Mouse (Mus musculus) layer of hippocampus, adult 9-11 months (tissue): ENCODE measurements around the gene Kremen1.

ENCODE experiments used
- DNase-seq: peaks from one replicate; pipeline ENCODE4 v3.0.0; 2022

Kremen1 gene

DNA sequence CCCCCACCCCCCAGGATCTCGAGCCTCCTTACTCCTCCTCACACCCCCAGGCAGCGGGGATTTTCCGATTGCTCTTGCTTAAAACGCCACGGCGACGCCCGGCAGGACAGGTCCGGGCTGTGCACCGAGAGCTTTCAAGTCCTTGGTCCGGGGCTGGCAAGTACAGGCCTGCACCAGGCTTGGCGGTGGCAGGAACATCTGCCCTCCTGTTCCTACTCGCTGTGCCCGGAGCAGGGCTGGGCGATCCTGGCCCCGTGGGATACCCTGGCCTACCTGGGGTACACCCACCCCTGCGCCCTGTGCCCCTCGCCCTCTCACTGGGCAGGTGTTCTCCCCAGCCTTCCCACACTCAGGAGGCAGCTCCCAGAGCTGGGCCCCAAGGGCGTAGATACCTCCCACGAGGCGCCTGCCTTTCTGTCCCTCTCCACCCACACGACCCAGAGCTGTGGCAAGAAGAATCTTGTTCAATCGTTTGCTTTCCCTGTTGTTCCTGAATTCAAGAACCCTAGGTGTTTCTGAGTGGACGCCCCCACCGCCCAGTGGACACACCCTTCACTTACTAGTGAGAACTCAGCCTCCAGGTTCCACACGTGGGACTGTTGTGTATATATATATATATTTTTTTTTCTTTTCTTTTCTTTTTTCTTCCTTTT lies 1.8 kb upstream of the Kremen1 start:
- DNase-seq: no peak

DNA sequence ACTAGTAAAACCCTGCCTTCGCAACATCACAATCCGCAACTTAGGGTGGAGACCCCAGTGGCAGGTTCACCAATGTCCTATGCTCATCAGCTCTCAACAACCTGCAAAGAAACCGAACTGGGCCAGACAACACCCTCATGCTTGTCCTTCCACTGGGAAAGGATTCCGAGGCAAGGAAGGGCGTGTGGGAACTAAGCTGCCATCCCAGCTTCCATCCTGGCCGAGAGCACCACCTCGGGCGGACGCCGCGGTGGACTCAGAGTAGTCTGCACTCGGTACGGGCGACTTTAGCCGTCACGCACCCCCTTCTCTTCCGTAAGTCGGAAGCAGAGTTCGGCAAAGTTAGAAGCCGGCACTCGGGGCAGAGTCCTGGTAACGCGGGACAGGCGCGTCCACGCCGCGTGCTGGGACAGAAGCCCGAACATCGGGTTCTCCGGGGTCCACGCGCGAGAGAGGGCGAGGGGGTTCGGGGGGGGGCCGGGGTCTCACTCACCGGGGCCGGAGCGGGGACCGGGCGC lies 357 bp downstream of the Kremen1 start:
- no peak for DNase-seq

DNA sequence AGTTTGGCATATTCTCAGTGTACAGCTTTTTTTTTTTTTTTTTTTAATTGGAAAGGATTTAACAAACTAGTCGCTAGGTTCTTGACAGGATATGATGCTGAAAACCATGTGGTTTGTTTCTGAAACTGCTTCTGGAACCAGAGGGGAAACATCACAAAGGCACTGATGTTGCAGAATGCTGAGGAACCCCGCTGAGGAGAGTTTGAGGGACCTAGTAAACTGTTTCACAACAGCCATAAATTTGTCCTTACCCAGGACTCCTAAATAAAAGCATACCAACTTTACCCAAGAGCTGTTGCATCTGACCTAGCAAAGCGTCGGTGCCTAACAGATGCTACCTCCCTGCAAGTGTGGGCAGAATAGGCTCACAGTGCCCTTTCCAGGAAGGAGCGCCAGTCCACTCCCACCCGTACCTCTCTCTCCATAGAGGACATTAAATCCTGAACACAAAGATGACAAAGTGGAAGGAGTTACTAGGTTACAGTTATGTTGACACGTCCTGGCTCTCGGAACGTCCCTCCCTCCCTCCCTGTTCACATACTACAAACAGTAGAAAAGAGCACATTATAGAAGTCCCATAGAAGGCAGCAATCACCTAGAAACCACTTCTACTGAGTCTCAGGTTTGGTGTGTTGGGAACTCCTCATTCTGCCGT lies 1.3 kb downstream of the Kremen1 start:
- DNase-seq: no peak

GRCm38 (mm10) chr11:5258036-5258435 lies 3.3 kb downstream of the Kremen1 start:
- no peak for DNase-seq

DNA sequence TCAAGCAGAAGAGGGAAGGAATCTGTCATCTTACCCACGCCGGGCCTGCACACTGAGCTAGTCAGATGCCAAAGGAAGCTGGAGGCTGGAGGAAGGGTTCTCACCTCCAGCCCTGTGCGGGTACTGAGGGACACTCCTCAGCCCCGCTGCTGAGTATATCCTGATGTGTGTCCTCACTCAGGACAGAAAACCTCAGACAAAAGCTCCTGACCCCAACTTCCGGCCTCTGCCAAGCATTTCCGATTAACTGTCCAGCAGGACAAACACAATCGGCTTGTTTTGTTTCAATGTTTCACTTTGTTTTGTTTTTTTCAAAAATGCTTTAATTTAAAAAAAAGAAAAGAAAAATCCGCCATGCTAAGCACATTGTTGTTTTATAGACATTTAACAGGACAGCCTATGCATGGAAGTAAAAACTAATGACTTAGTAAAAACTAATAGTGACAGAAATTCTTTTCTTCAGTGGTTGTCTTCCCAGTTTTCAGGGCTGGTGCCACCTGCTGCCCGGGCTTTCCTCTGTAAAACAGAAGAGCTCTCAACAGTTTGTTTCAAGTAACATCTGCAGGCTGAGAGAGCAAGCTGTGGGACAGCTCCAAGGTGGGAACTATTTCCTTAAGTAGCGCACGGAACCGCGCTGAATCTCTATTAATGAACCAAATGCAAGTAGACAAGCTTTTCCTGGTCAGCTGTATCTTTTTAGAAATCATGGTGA lies 4.1 kb downstream of the Kremen1 start:
- DNase-seq: no peak

DNA sequence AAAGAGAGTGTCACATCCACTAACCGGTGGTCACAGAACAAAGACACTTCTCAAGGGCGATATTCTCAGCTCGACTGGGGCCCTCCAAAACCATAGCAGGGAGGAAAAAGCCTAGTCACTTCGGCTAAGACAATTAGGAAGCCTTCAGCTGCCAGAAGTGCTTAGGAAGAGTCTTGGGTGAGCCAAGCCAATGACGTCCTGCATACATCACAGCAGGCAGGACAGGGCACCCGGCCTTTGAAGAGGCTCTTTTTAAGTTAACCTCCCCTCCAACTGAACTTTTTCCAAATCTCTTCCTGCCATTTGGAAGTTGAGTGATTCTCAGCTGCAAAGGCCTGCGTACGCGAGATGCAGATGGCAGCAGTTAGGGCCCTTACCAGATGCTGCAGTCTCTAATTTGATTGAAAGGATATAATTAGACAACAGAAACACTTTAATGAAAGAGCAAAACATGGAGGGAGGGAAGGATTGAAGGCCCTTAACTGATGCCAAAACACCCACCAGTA lies 5.8 kb downstream of the Kremen1 start:
- DNase-seq: peak; percentile 38

- DNase-seq: no peak
Measured at GRCm38 (mm10) chr11:5254016-5254415, 7.3 kb downstream of the Kremen1 start.

GRCm38 (mm10) chr11:5253528-5253927 lies 7.8 kb downstream of the Kremen1 start:
- no peak for DNase-seq

GRCm38 (mm10) chr11:5252727-5253126 lies 8.6 kb downstream of the Kremen1 start:
- no peak for DNase-seq

DNA sequence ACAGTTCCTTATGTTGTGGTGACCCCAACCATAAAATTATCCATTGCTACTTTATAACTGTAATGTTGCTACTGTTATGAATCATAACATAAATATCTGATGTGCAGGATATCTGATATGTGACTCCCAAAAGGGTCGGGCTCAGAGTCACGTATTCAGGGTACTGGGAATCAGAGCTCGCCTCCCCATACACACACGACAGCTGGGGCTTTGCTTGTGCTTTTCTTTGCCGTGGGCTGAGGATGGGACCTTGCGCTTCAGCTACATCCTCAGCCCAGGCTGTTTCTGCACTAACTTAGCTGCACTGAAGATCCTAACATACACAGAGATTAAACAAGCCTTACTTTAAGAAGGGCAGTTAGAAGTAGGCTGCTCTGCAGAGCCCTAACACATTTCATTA lies 10.2 kb downstream of the Kremen1 start:
- DNase-seq: no peak

- DNase-seq: no peak
Measured at GRCm38 (mm10) chr11:5248200-5248599, 13.2 kb downstream of the Kremen1 start.

DNA sequence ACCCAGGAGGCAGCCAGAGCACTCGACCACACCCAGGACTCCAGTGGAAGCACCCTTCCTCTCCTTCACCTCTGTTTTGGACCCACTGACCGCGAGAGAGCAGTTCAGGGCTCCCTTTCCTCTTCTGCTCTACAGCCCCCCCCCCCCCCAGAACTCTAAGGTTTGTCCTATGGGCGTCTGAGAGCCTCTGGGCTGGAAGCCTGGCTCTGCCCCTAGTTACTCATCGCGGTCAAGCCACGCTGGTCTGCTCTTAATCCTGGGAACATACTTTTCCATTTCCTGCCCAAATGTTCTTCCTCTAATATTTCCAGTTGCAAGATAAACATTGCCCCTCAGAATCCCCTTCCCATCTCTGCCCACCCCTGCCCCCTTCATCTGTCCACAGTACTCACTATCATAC lies 15.9 kb downstream of the Kremen1 start:
- no peak for DNase-seq

- DNase-seq: peak; percentile 28
Measured at GRCm38 (mm10) chr11:5244749-5245130, 16.6 kb downstream of the Kremen1 start.

DNA sequence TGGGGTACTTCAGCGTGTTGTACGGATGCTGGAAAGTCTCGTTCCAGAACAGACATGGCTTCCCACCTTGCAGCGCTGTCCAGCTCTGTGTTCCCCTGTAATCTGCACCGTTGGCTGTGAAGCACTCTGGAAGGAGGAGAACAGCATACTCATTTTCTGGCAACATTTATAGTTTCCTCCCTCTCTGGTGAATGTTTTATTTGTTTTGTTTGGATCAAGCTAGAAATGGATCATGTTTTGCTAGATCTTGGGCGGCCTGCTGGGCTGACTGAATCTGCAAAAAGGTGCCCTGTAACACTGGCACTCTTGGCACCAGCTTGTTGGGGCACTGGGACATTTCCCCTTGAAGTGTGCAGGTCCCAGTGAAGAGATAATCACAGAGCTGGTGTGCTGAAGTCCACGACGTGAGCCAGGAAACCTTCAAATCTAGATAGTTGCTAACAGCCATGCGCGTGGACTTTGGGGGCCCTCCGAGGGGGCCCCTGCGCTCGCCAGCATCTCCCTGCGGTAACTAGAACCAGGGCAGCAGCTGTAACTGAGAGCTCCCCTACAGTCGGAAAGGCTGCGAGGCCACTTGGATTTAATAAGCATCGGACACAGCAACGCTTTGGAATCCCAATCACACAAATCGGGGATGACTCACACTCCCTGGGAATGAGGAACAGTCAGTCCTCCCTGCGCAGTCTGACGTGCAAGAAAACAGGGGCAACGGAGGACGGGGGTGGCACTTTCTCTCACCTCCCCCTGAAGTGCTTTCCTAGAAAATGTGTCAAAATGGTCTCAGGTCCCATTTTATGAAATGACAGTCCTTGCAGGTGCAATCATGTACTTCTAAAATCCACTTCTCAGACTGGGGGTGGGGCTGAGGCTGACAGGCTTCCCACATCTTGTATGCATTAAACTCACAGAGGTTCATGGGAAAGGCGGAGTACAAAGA lies 17.3 kb downstream of the Kremen1 start:
- DNase-seq: peak; percentile 47

GRCm38 (mm10) chr11:5243208-5243607 lies 18.1 kb downstream of the Kremen1 start:
- no peak for DNase-seq

DNA sequence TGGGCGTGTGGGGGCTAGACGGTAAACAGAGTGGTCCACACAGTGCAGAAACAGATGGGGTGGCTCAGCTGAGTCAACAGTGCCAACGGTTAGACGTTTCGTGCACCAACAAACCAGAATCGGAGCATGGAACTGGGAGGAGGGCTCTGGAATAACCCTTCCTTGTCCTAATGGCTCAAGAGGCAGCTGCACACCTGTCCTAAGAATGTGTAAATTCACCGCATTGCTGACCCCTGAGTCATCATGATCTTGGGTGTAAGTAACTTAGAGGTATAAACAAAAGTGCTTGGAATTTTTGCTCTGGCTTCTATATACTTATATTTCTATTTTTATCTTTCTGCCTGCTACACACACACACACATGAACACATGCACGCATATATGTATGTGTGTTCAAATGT lies 19.2 kb downstream of the Kremen1 start:
- no peak for DNase-seq

DNA sequence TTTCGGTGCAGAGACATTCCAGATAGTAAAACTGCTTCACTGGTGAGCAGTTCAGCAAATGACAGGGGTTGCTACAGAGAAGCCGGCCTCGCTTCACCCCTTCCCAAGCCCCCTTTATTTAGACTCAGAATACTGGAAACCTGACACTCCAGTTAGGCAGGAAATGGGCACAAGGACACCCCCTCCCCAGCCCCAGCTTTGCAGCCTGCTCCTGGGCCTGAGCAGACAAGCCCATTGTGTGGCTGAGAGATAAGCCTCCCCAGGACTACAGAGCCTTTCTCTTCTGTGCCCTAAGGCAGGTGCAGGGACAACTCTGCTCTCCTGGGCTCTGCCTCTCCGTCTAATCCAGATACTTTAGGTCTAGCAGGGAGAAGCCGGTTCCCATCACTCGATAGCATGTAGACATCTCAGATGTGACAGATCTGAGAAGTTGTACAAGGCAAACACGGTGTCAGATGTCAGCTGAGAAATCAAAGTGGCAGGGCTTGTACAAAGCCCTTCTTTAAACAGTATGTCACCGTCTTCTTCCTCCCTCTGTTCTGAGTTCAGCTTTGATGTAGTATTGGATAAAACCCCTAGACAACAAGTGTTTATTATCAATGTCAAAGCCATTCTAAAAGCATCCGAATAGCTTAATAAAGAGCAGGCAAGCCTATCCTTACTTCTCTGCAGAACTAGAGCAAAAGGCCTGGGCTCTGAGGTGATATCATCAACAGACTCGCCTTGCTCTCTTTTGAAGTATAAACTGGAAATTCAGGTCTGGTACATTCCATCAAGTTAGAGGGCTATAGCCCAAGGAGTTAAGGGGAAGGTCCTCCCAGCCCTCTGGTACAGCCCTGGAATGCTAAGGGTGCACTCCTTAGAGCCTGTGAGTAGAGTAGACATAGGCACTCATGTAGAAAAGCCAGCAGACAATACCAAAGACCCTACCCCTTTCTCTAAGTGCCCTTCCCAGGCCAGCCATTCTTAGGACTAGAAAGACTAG lies 21.4 kb downstream of the Kremen1 start:
- DNase-seq: no peak

- DNase-seq: no peak
Measured at GRCm38 (mm10) chr11:5219910-5220447, 41.4 kb downstream of the Kremen1 start.

GRCm38 (mm10) chr11:5219371-5219770 lies 42.0 kb downstream of the Kremen1 start:
- DNase-seq: no peak

GRCm38 (mm10) chr11:5215401-5216187 lies 45.8 kb downstream of the Kremen1 start:
- DNase-seq: no peak
